Comparison of ENCODE assay signal across 22 mouse cellular contexts in the genomic region with DNA sequence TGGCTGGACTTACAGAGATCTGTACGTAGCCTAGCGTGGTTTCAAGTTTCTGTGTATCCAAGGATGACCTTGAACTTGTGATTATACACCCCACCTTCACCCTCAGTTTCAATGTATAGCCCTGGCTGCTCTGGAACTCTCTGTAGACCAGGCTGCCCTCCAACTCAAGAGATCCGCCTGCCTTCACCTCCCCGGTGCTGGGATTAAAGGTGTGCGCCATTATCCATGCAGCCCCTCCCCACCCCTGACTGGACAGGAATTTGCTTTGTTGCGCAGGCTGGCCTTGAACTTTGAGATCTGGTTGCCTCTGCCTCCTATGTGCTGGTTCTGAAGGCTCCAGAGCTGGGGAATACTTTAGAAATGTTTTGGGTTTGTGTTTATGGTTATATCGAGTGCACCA. TPM values are rescaled to one million over a fixed set of nuclear protein-coding genes. Genes with fewer than 3 reads are reported as not detected.
DNase-seq lines count a peak whose midpoint lies in the region; ATAC-seq and TF ChIP-seq lines count a peak whose summit lies in the region.
"Had no signal": no experiment of that assay in that cellular context is flagged by ENCODE, and none has a peak within 500 bp of the region (broad histone marks: within the 10 kb centered on the region; RNA-seq: fewer than 3 reads in every experiment).

No protein-coding gene starts in this region.

- peaks cover 6% of the 10 kb centered on the region; the same call in 1 of the 2 replicates for H3K36me3 ChIP-seq in intestine, postnatal 0 days (ENCODE audit: control insufficient read depth, insufficient read depth)
- 0 out of 2 replicates have a peak, but pooled peaks cover under 1% of the 10 kb centered on the region for H3K36me3 ChIP-seq in intestine, embryonic 15.5 days
- no peaks in the 10 kb centered on the region; the same call in 1 of the 2 replicates for H3K36me3 ChIP-seq in ES-E14 (ENCODE audit: control insufficient read depth, insufficient read depth, low read length, poor library complexity, severe bottlenecking)
- H3K36me3 ChIP-seq in liver, postnatal 0 days (replicated peaks; ENCODE audit: insufficient read depth, low read length), result peaks cover 6% of the 10 kb centered on the region

- no peak overlapping the region for H3K4me2 ChIP-seq in intestine, postnatal 0 days (replicated peaks; ENCODE audit: low read depth)
- H3K4me2 ChIP-seq in intestine, embryonic 15.5 days (replicated peaks), result no peak overlapping the region
- H3K4me2 ChIP-seq in liver, postnatal 0 days (ENCODE audit: low read depth, low read length), result no peak overlapping the region
- H3K4me2 ChIP-seq: embryonic facial prominence, embryonic 13.5 days; heart, embryonic 11.5 days; hindbrain, embryonic 12.5 days; kidney, embryonic 15.5 days had no signal

- no peaks in the 10 kb centered on the region for H3K27me3 ChIP-seq in intestine, postnatal 0 days (replicated peaks; ENCODE audit: control insufficient read depth, insufficient read depth, low read length)
- no peaks in the 10 kb centered on the region for H3K27me3 ChIP-seq in intestine, embryonic 15.5 days (replicated peaks)
- H3K27me3 ChIP-seq in liver, postnatal 0 days (ENCODE audit: insufficient read depth, low read length), result no peaks in the 10 kb centered on the region
- H3K27me3 ChIP-seq: embryonic facial prominence, embryonic 13.5 days; hindbrain, embryonic 12.5 days; kidney, embryonic 15.5 days had no signal

- H3K9me3 ChIP-seq in intestine, postnatal 0 days (ENCODE audit: control insufficient read depth), result no peaks in the 10 kb centered on the region
- H3K9me3 ChIP-seq in intestine, embryonic 15.5 days, result no peaks in the 10 kb centered on the region
- no peaks in the 10 kb centered on the region for H3K9me3 ChIP-seq in ES-E14 (ENCODE audit: control insufficient read depth, insufficient read depth, low read depth, low read length)
- no peaks in the 10 kb centered on the region for H3K9me3 ChIP-seq in liver, postnatal 0 days (ENCODE audit: low read length)
- H3K9me3 ChIP-seq: embryonic facial prominence, embryonic 13.5 days; hindbrain, embryonic 12.5 days; kidney, embryonic 15.5 days had no signal

- 65% methylated on average over 7 of the region's 7 CpGs for WGBS in intestine, postnatal 0 days
- 77% methylated on average over 7 of the region's 7 CpGs for WGBS in intestine, embryonic 15.5 days
- 77% methylated on average over 7 of the region's 7 CpGs for WGBS in liver, postnatal 0 days (ENCODE audit: insufficient replicate concordance)

- intact Hi-C loops in gastrocnemius, adult 2 months (cut with DNase I), result loop anchor here (5.0 kb wide), 1 partner anchor 48 kb away; no protein-coding TSS in a partner anchor

- no peak overlapping the region for H3K9ac ChIP-seq in intestine, postnatal 0 days (ENCODE audit: low read depth, low read length)
- no peak overlapping the region for H3K9ac ChIP-seq in intestine, embryonic 15.5 days
- no peak overlapping the region for H3K9ac ChIP-seq in ES-E14 (ENCODE audit: insufficient read depth, low read depth, low read length, poor library complexity, severe bottlenecking)
- H3K9ac ChIP-seq in liver, postnatal 0 days (replicated peaks), result no peak overlapping the region
- H3K9ac ChIP-seq: embryonic facial prominence, embryonic 13.5 days; hindbrain, embryonic 12.5 days; kidney, embryonic 15.5 days had no signal

- H3K4me1 ChIP-seq in intestine, postnatal 0 days (replicated peaks; ENCODE audit: control insufficient read depth, insufficient read depth, low read length), result no peaks in the 10 kb centered on the region
- H3K4me1 ChIP-seq in intestine, embryonic 15.5 days (replicated peaks), result 0 out of 2 replicates have a peak, but pooled peaks cover 4% of the 10 kb centered on the region
- H3K4me1 ChIP-seq in ES-E14 (ENCODE audit: control insufficient read depth in 2 of 2, insufficient read depth in 2 of 2, low read length in 2 of 2, poor library complexity in 1 of 2), result peaks cover 6 to 20% of the 10 kb centered on the region in 2 experiments
- H3K4me1 ChIP-seq in liver, postnatal 0 days (ENCODE audit: insufficient read depth), result peaks cover 26% of the 10 kb centered on the region
- H3K4me1 ChIP-seq: hindbrain, embryonic 12.5 days had no signal

- DNase-seq in gastrocnemius, adult 2 months, result no peak
- DNase-seq in gastrocnemius, postnatal 25 days, result no peak
- DNase-seq in ES-E14 (ENCODE audit: low read depth, low spot score), result no peak
- no peak for DNase-seq in liver, postnatal 0 days
- DNase-seq in lung, postnatal 36 days, result no peak
- DNase-seq: B cell, adult 2 months; cerebellum, adult 11-12 months; cerebellum, postnatal 14 days; gastrocnemius, postnatal 14 days; lung, adult 2 months; right cerebral cortex, postnatal 14 days; spleen, adult 18-20 months; thymus, adult 2 months had no signal

- no peak for TF ChIP-seq CTCF in gastrocnemius, adult 2 months (IDR thresholded peaks at IDR 0.05)
- TF ChIP-seq CTCF in intestine, postnatal 0 days (IDR thresholded peaks at IDR 0.05; ENCODE audit: low read depth), result no peak
- no peak for TF ChIP-seq CTCF in liver, postnatal 0 days (IDR thresholded peaks at IDR 0.05; ENCODE audit: low read depth)

- TF ChIP-seq EP300 in liver, postnatal 0 days (IDR thresholded peaks at IDR 0.05; ENCODE audit: low read depth), result no peak

- ATAC-seq in intestine, postnatal 0 days, result peak; percentile 16; the same call in 1 of the 2 replicates
- no peak for ATAC-seq in intestine, embryonic 15.5 days
- ATAC-seq in liver, postnatal 0 days, result peak; percentile 48; the same call in 1 of the 2 replicates
- ATAC-seq: activated CD4-positive, CD25-positive, alpha-beta regulatory T cell, adult 4 months; forebrain, embryonic 14.5 days; inflammation-experienced regulatory T-cells, adult 6 months had no signal

- H3K27ac ChIP-seq in gastrocnemius, adult 2 months, result peak overlapping the region; percentile 99
- H3K27ac ChIP-seq in intestine, postnatal 0 days (ENCODE audit: low read depth, low read length), result no peak overlapping the region
- no peak overlapping the region for H3K27ac ChIP-seq in intestine, embryonic 15.5 days
- H3K27ac ChIP-seq in ES-E14 (ENCODE audit: insufficient read depth, low read depth, low read length, poor library complexity, severe bottlenecking), result peak overlapping the region; percentile 37
- peak overlapping the region; percentile 41; the same call in 1 of the 2 replicates for H3K27ac ChIP-seq in liver, postnatal 0 days (ENCODE audit: low read depth)
- H3K27ac ChIP-seq: embryonic facial prominence, embryonic 13.5 days; hindbrain, embryonic 12.5 days had no signal

- no peak overlapping the region for H3K4me3 ChIP-seq in gastrocnemius, adult 2 months
- H3K4me3 ChIP-seq in intestine, postnatal 0 days (ENCODE audit: low read depth, low read length), result no peak overlapping the region
- no peak overlapping the region for H3K4me3 ChIP-seq in intestine, embryonic 15.5 days (replicated peaks)
- no peak overlapping the region for H3K4me3 ChIP-seq in ES-E14 (ENCODE audit: insufficient read depth in 1 of 2, low read depth in 1 of 2, low read length in 2 of 2, poor library complexity in 1 of 2, severe bottlenecking in 1 of 2)
- H3K4me3 ChIP-seq in liver, postnatal 0 days (ENCODE audit: low read depth, low read length), result no peak overlapping the region
- H3K4me3 ChIP-seq: embryonic facial prominence, embryonic 13.5 days; hindbrain, embryonic 12.5 days; kidney, embryonic 15.5 days had no signal

- in situ Hi-C loops in ES-E14 (cut with MboI; ENCODE audit: low sequenced_read_pairs in 2 of 2, unreplicated experiment in 2 of 2), result no loop called here

TF ChIP-seq in ES-E14, 5 proteins besides CTCF, POLR2A, EP300 and RAD21:
- TF ChIP-seq MAFK (IDR thresholded peaks at IDR 0.05; ENCODE audit: insufficient read depth, low read depth, low read length) (no peak), ZC3H11A (IDR thresholded peaks at IDR 0.05; ENCODE audit: borderline replicate concordance, low read depth, low read length) (no peak), ZNF384 (IDR thresholded peaks at IDR 0.05; ENCODE audit: low read depth, low read length) (no peak), CHD2 (IDR thresholded peaks at IDR 0.05; ENCODE audit: low read depth, low read length) (no peak), HCFC1 (IDR thresholded peaks at IDR 0.05; ENCODE audit: borderline replicate concordance, insufficient read depth, low read length) (no peak)

RNA-seq across cellular contexts. Expression of a gene that starts 24.3 kb away (rescaled TPM):
- 100 to 1,000 TPM; 569 to 658 TPM for total RNA-seq in gastrocnemius, adult 2 months (2021)
- 100 to 1,000 TPM; 556 to 584 TPM for total RNA-seq in gastrocnemius, postnatal 25 days (2021)
- polyA plus RNA-seq in intestine, postnatal 0 days (2015; fragmentation: Nextera tagmentation; extraction: Ambion mirVana), result 321 and 331 TPM in 2 replicates
- 307 and 411 TPM in 2 replicates for polyA plus RNA-seq in intestine, embryonic 15.5 days (2015; fragmentation: Nextera tagmentation; extraction: Ambion mirVana)
- 71.3 and 104 TPM in 2 replicates for total RNA-seq in ES-E14 (2012; rRNA removed)
- 198 and 205 TPM in 2 replicates for polyA plus RNA-seq in liver, postnatal 0 days (2015; fragmentation: Nextera tagmentation; extraction: Ambion mirVana)

Comparison
In these comparisons a context has a peak if more than half of its experiments do, and no peak if none do; other contexts are left out.
1. H3K27ac ChIP-seq: peak in gastrocnemius, adult 2 months (single experiment), ES-E14 (single experiment) and liver, postnatal 0 days (single experiment); none in intestine, postnatal 0 days (single experiment) and intestine, embryonic 15.5 days (single experiment).